In genomic region chr5:127720591-127721379, GRCm38 (mm10) we compare ENCODE assay signal across 8 mouse cellular contexts.
DNase-seq lines count a peak whose midpoint lies in the region; ATAC-seq and TF ChIP-seq lines count a peak whose summit lies in the region.

No protein-coding gene starts in this region.

- H3K4me3 ChIP-seq in embryonic facial prominence, embryonic 11.5 days (ENCODE audit: low read depth, low read length) = no peak overlapping the region
- 0 out of 2 replicates have a peak overlapping the region, but pooled peaks have one; percentile 5 for H3K4me3 ChIP-seq in heart, embryonic 12.5 days
- no peak overlapping the region; the same call in 1 of the 2 replicates for H3K4me3 ChIP-seq in kidney, postnatal 0 days (replicated peaks; ENCODE audit: low read depth, low read length)

- H3K36me3 ChIP-seq in embryonic facial prominence, embryonic 11.5 days (replicated peaks; ENCODE audit: control insufficient read depth, insufficient read depth, low read depth, low read length) = no peaks in the 10 kb centered on the region
- H3K36me3 ChIP-seq in heart, embryonic 12.5 days = no peaks in the 10 kb centered on the region
- no peaks in the 10 kb centered on the region for H3K36me3 ChIP-seq in kidney, postnatal 0 days (ENCODE audit: insufficient read depth, low read length)

- no peak overlapping the region for H3K4me2 ChIP-seq in embryonic facial prominence, embryonic 11.5 days (ENCODE audit: low read depth, low read length)
- peak overlapping the region; percentile 41 for H3K4me2 ChIP-seq in heart, embryonic 12.5 days
- peak overlapping the region; percentile 39 for H3K4me2 ChIP-seq in kidney, postnatal 0 days (ENCODE audit: low read length)

- DNase-seq in gastrocnemius, adult 18-20 months (ENCODE audit: low spot score) = peak; percentile 48
- DNase-seq in gastrocnemius, postnatal 25 days = no peak
- peak; percentile 88 for DNase-seq in embryonic facial prominence, embryonic 11.5 days (ENCODE audit: low spot score)
- peak; percentile 86 for DNase-seq in kidney, postnatal 0 days (ENCODE audit: low spot score)
- DNase-seq in lung, postnatal 25 days (ENCODE audit: low spot score) = peak; percentile 50
- DNase-seq in right cerebral cortex, postnatal 36 days (ENCODE audit: low spot score in 2 of 2) = no peak
- DNase-seq in thymus, postnatal 14 days = no peak

- 27% methylated on average over 15 of the region's 15 CpGs for WGBS in embryonic facial prominence, embryonic 11.5 days
- WGBS in heart, embryonic 12.5 days = 30% methylated on average over 15 of the region's 15 CpGs
- WGBS in kidney, postnatal 0 days = 33% methylated on average over 15 of the region's 15 CpGs

- no peak for TF ChIP-seq CTCF in kidney, postnatal 0 days (IDR thresholded peaks at IDR 0.05; ENCODE audit: low read depth)

- H3K27me3 ChIP-seq in embryonic facial prominence, embryonic 11.5 days (ENCODE audit: control insufficient read depth, insufficient read depth, low read length) = no peaks in the 10 kb centered on the region
- no peaks in the 10 kb centered on the region for H3K27me3 ChIP-seq in heart, embryonic 12.5 days (replicated peaks)
- H3K27me3 ChIP-seq in kidney, postnatal 0 days (ENCODE audit: insufficient read depth, low read length) = no peaks in the 10 kb centered on the region

- no peak overlapping the region for H3K9ac ChIP-seq in embryonic facial prominence, embryonic 11.5 days (replicated peaks; ENCODE audit: low read length)
- no peak overlapping the region for H3K9ac ChIP-seq in heart, embryonic 12.5 days
- H3K9ac ChIP-seq in kidney, postnatal 0 days (ENCODE audit: low read depth, low read length) = no peak overlapping the region

- no peak for ATAC-seq in embryonic facial prominence, embryonic 11.5 days (replicated peaks; ENCODE audit: insufficient number of reproducible peaks, low FRiP score, low TSS enrichment, low read depth)
- no peak for ATAC-seq in heart, embryonic 12.5 days (ENCODE audit: insufficient number of reproducible peaks, low FRiP score)
- no peak for ATAC-seq in kidney, postnatal 0 days (replicated peaks; ENCODE audit: low FRiP score, low read depth)

- no peak overlapping the region for H3K27ac ChIP-seq in embryonic facial prominence, embryonic 11.5 days (replicated peaks; ENCODE audit: low read depth, low read length)
- H3K27ac ChIP-seq in heart, embryonic 12.5 days (ENCODE audit: poor library complexity, severe bottlenecking) = no peak overlapping the region
- no peak overlapping the region for H3K27ac ChIP-seq in kidney, postnatal 0 days

- no peaks in the 10 kb centered on the region for H3K9me3 ChIP-seq in embryonic facial prominence, embryonic 11.5 days (replicated peaks; ENCODE audit: control insufficient read depth, low read length)
- 0 out of 2 replicates have a peak, but pooled peaks cover 2% of the 10 kb centered on the region for H3K9me3 ChIP-seq in heart, embryonic 12.5 days (replicated peaks)
- no peaks in the 10 kb centered on the region for H3K9me3 ChIP-seq in kidney, postnatal 0 days (replicated peaks; ENCODE audit: low read length)

- H3K4me1 ChIP-seq in embryonic facial prominence, embryonic 11.5 days (ENCODE audit: control insufficient read depth, insufficient read depth, low read length) = no peaks in the 10 kb centered on the region
- H3K4me1 ChIP-seq in heart, embryonic 12.5 days (replicated peaks) = no peaks in the 10 kb centered on the region; the same call in 1 of the 2 replicates
- no peaks in the 10 kb centered on the region for H3K4me1 ChIP-seq in kidney, postnatal 0 days (replicated peaks; ENCODE audit: insufficient read depth, low read length)

Comparison
In these comparisons a context has a peak if more than half of its experiments do, and no peak if none do; other contexts are left out.
1. DNase-seq: peak in gastrocnemius, adult 18-20 months (single experiment), embryonic facial prominence, embryonic 11.5 days (single experiment), kidney, postnatal 0 days (single experiment) and lung, postnatal 25 days (single experiment); none in gastrocnemius, postnatal 25 days (single experiment), right cerebral cortex, postnatal 36 days (0 of 2) and thymus, postnatal 14 days (single experiment).